Mouse (Mus musculus) 3T3-L1 (cell line): Measurements from ENCODE around the gene Olfr551.
"Not testable (repeated sequence)": the region's sequence is repeated elsewhere in the genome, so short reads cannot be mapped to it uniquely, and the experiment has no call there.

ENCODE experiments used
- DNase-seq: peaks from one replicate; pipeline ENCODE4 v3.0.0-alpha.2; 2015; ENCODE audit warnings: low read depth, low spot score

The Olfr551 gene

GRCm38 (mm10) chr7:102591786-102592185, at the start of gene Olfr551:
Gene Olfr551, minus strand, starts transcription at chr7:102591886.
- no peak for DNase-seq

DNA sequence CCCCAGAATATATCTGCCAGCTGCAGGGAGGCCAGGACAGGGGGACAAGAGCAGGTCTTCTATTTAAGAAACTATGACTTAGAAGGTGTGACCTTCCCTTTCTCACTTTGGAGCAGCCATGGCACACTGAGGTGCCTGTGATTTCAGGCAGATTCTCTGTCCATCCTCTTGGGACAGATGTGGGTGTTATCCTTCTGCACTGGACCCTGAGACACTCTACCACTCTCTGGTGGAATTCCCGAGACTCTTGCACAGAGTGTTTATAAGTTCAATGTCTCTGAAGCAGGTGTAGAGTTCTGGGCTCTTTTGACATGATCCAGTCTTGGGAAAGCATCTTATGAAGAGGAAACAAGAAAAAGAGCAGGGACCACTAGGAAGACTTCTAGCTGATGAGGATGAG, 46.4 kb upstream of the Olfr551 start, which contains the start of gene Olfr554:
Gene Olfr554, plus strand, starts transcription at position 301 of the 400 bp plus-strand sequence.
- DNase-seq, result no peak

- DNase-seq, result peak; percentile 56
Observed at GRCm38 (mm10) chr7:102636665-102637064, 45.0 kb upstream of the Olfr551 start.

DNA sequence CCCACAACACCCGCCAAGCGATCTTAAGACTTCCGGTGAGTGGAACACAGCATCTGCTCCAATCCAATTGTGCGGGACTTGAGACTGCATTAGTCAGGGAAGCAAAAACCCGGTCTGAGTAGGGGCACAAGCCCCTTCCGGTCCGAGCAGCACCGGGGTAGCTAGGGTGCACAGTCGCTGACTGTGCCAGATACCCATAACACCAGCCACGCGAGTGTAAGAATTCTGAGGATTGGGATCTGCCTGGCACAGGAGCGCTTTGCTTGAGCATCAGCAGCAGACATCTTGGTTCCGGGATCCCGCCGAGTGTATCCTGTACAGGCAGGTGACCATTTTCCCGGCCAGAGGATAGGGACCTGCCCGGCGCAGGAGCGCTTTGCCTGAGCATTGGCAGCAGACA, 28.7 kb upstream of the Olfr551 start:
- DNase-seq, result not testable (repeated sequence)

DNA sequence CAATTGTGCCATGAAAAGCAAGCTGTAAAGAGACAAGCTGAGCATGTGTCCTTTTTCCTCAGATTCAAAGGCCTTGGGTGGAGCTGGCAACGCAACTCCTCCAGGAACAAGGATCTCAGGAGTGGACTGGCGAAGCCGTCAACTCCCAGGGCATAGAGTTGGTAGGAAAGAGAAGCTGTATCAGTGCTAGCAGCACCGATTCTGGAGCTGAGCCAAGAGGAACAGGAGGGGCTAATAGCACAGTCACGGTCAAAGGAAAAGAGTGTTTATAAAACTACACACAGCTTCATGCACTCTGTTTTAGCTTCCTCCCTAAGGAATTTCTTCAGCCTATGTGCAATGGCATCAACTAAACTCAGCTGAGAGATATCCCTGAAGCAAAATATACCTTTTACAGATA, 27.9 kb upstream of the Olfr551 start:
- DNase-seq, result no peak

GRCm38 (mm10) chr7:102618118-102618517, 26.4 kb upstream of the Olfr551 start, which contains the start of gene Olfr553:
Gene Olfr553, minus strand, starts transcription at chr7:102618218.
- DNase-seq, result no peak

- no peak for DNase-seq
Observed at GRCm38 (mm10) chr7:102597378-102598031, 5.8 kb upstream of the Olfr551 start, which contains the start of gene Olfr552. Gene Olfr552, plus strand, starts transcription at chr7:102597770.

- no peak for DNase-seq
Observed at GRCm38 (mm10) chr7:102575998-102576397, 15.7 kb downstream of the Olfr551 start.

- no peak for DNase-seq
Observed at GRCm38 (mm10) chr7:102573174-102573830, 18.4 kb downstream of the Olfr551 start.

DNA sequence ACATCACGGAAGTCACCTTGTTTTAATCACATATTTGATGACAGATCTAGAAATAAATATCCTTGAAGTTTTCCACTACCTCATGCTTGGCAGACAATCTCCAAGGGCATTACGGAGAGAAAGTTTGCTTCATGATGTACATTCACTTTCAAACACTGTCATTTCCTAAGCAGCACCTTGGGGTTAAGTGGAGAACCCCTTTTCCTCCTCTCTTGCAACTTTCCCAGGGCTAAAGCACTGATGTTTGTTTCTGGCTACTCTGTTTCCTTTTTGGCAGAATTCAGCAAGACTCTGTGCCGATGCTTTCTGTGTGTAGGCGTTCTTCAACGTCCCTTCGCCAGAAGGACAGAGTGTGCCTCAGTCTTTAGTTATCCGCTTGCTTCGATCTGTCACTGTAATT, 20.5 kb downstream of the Olfr551 start, which contains the start of gene Olfr550:
Gene Olfr550, plus strand, starts transcription at position 301 of the 400 bp plus-strand sequence.
- no peak for DNase-seq

DNA sequence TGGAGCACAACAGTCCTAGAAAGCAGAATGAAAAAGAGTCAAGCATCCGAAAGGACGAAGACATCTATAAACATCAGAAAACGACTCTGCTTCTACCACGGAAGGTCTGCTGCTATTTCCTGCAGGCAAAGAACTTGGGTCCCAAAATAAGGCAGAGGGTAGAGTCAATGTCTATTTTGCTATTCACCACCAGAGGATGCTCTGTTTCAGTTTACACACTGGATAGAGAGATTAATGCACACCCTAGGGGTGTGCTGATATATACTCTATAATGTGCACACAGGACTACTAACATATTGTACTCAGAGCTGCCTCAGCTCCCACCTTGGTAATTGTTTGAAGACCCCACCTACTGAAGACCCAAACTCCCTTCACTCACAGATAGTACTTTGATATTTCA, 25.5 kb downstream of the Olfr551 start:
- no peak for DNase-seq

DNA sequence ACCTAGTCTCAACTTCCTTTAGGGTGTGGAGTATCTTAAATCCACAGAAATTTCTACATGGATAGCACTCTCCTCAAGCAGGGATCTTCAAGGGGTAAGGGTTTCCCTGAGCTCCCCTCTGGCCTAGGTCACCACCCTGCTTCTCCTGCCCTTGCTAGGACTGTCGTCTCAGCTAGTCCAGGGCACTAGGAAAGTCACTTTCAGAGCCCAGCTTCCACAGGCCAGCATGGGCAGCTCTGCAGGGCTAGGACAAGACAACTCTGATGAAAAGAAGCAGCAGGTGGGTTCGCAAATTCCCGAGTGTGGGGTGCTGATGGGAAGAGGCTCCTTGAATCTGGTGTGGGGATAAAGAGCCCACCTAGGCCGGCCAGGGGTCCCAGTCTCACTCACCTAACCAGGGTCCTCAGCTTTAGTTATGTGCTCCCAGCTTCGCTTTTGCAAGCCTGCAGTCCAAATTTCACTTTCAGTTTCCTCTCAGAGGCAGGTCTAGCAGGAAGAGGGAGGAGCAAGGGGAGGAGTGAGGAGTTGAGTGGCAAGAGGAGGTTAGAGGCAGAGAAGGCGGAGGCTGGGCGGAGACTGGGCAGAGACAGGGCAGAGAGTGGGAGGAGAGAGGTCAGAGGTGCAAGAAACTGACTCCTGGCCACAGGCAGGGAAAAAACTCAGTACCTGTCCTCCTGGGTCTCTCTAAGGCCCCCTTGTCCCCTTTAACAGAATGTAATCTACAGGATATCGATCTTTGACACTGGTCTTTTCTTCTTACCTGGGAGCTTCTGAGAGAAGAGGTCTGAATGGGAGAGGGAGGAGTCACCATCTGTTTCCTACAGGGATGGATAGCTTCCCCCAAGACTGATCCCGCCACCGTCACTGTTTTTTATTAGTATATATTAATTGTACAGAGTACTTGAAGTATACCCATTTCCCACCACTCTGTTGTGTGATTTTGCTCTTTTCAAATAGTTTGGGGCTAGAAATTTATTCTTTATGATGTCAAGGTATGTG, 26.4 kb downstream of the Olfr551 start, which contains the start of gene Trim21:
Gene Trim21, minus strand, starts transcription at position 488 of the 999 bp plus-strand sequence.
- DNase-seq, result peak; percentile 95

GRCm38 (mm10) chr7:102553279-102553678, 38.4 kb downstream of the Olfr551 start:
- no peak for DNase-seq

DNA sequence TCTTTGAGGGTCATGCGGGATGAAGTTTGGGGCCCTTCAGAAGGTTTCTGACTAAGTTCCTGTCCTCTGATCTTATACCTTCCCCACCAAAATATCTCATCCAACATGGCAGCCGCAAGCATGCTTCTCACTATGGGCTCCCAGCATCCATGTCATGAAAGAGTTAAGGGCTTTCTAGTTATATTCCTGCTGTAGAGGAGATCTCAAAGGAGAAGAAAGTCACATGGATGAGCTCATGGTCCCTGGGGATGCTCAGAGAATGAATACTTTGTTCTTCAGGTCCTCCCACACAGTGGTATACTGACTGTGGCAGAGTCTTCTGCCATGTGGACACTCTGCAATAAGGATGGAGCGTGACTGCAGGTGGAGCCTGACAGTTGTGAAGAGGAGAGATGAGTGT, 42.1 kb downstream of the Olfr551 start, which contains the start of gene Olfr549:
Gene Olfr549, plus strand, starts transcription at position 301 of the 400 bp plus-strand sequence.
- no peak for DNase-seq

GRCm38 (mm10) chr7:102541251-102541650, 50.4 kb downstream of the Olfr551 start:
- no peak for DNase-seq

DNA sequence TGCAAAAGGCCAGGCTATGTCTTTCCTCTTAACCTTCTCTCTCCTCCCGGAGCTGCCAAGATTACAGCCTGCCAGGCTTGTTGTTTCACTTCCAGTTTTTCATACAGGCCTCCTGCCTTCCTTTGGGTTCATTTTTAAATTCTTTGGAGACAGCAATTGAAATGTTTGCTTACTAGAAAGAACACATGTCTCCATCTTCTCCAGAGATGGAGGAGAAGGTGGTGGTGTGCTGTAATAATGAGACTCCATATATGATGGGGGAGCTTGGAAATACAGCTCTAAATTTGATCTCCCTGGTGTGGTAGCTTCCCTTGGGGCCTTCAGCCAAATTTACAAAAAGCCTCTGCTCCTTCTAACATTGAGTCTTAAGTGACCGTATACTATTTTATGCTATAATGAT, 51.1 kb downstream of the Olfr551 start, which contains the start of gene Olfr548-ps1:
Gene Olfr548-ps1, plus strand, starts transcription at position 301 of the 400 bp plus-strand sequence.
- DNase-seq, result no peak

DNA sequence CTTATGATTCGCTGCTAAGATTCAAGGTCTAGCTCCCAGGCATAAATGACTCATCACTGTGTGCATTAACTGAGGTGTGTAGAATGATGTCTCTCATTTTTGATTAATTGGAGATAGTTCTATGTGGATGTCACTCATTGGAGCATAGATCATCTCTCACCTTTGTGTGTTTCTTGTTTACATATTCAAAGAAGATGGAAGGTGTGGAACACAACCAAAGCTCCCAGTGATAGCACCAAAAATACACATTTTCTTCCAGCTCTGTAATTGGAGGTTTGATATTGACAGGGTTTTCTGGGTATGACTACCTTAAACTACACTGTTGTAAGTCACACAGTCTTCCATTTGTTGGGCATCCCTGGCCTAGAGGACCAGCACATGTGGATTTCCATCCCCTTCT, 57.2 kb downstream of the Olfr551 start, which contains the start of gene Olfr547:
Gene Olfr547, plus strand, starts transcription at position 301 of the 400 bp plus-strand sequence.
- no peak for DNase-seq
